Mouse (Mus musculus): ENCODE data around the gene Ifrd1. TPM values are rescaled to one million over a fixed set of nuclear protein-coding genes. Genes with fewer than 3 reads are reported as not detected.

The Ifrd1 gene
- total RNA-seq, 1 experiment from 2014 or later: 161 TPM

DNA sequence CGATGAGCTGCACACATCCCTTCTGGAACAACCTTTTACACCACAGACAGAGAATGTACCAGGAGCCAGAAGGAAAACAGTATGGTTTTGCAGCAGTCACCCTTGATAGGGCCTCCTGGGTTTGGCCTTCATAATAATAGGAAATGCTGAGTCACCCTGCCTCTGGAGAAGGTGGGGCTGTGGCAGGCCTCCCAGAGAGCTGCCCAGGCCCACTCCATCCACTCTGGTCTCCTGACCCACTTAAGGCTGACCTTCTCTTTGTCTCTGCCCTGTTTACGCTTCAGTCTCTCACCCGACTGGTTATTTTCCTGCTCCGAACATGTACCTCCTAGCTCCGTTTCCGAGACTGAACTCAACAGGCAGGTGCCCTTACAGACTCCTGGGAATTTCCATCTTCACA, 328 bp downstream of the Ifrd1 start:
- ATAC-seq (replicated peaks in 1 of 2; ENCODE audit: insufficient read depth in 1 of 2, low FRiP score in 2 of 2, low TSS enrichment in 1 of 2, low read depth in 1 of 2, poor library complexity in 2 of 2, severe bottlenecking in 2 of 2): peak; percentile 63 to 68

- no peak for ATAC-seq (replicated peaks in 1 of 2; ENCODE audit: insufficient read depth in 1 of 2, low FRiP score in 2 of 2, low TSS enrichment in 1 of 2, low read depth in 1 of 2, poor library complexity in 2 of 2, severe bottlenecking in 2 of 2)
These were observed 920 bp downstream of the Ifrd1 start for GRCm38 (mm10) chr12:40247384-40247783.

DNA sequence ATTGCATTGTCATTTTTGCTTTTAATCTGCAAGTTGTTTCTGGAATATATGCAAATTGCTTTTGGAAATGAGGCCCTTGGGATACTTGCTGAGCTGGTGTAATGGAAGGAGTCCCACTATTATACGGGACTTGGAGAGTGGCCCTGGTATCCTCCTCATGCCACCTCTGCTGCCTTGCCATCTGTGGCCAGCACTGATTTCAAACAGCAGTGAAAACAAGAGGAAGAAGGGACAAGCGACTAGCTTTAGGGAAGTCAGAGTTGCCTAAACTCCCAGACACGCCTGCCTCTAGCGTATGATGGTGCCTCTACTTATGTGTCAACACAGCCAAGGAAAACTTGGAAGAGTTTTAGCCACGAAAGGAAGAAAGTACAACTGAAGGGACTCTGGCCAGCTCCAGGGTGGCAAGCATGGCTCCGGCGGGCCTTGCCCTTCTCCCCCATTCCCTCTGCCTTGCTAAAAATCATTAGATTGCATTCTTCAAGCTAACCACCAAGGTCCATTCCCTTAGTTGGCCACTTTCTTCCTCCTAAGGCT, 2.8 kb downstream of the Ifrd1 start:
- ATAC-seq (replicated peaks in 1 of 2; ENCODE audit: insufficient read depth in 1 of 2, low FRiP score in 2 of 2, low TSS enrichment in 1 of 2, low read depth in 1 of 2, poor library complexity in 2 of 2, severe bottlenecking in 2 of 2): peak in 1 of 2 experiments; percentile 20; a peak in 1 of 4 replicates

GRCm38 (mm10) chr12:40244926-40245325, 3.4 kb downstream of the Ifrd1 start:
- no peak for ATAC-seq (replicated peaks in 1 of 2; ENCODE audit: insufficient read depth in 1 of 2, low FRiP score in 2 of 2, low TSS enrichment in 1 of 2, low read depth in 1 of 2, poor library complexity in 2 of 2, severe bottlenecking in 2 of 2)

DNA sequence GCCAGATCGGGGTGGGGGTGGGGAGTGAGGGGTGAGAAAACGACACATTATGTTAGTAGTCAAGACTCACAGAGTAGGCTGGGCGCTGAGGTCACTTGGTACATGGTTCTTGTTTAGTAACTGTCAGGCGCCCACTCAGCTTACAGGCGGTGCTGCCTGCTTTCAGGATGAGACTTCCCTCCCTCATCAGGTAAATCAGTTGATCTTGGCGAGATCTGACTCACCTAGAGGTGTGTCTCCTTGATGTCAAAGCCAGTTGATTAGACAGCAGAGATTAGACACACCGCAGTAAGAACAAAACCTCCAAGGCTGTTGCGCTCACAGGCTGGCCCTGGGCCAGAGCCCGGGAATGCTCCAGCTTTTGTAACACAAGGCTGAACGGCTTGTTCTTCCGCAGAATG, 4.5 kb downstream of the Ifrd1 start:
- no peak for ATAC-seq (replicated peaks in 1 of 2; ENCODE audit: insufficient read depth in 1 of 2, low FRiP score in 2 of 2, low TSS enrichment in 1 of 2, low read depth in 1 of 2, poor library complexity in 2 of 2, severe bottlenecking in 2 of 2)

DNA sequence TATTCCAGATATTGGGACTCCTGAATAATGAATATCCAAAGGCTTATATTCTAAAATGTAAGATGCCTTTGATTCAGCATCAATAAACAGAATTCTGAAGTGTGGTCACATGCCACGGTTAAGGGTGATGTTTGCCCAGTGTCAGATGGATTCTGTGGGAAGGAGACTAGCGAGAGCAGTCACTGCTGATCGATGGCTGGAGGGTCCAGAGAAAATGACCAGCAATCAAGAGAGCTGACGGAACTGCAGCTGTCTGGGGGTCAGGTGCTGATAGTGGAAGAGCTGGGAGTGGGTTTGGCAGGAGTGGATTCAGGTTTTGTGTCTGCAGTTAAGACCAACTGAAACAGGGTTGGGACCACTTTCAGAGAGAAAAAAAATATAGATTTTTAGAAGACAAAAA, 5.1 kb downstream of the Ifrd1 start:
- ATAC-seq (replicated peaks in 1 of 2; ENCODE audit: insufficient read depth in 1 of 2, low FRiP score in 2 of 2, low TSS enrichment in 1 of 2, low read depth in 1 of 2, poor library complexity in 2 of 2, severe bottlenecking in 2 of 2): no peak

GRCm38 (mm10) chr12:40239161-40239560, 9.1 kb downstream of the Ifrd1 start:
- no peak for ATAC-seq (replicated peaks in 1 of 2; ENCODE audit: insufficient read depth in 1 of 2, low FRiP score in 2 of 2, low TSS enrichment in 1 of 2, low read depth in 1 of 2, poor library complexity in 2 of 2, severe bottlenecking in 2 of 2)

DNA sequence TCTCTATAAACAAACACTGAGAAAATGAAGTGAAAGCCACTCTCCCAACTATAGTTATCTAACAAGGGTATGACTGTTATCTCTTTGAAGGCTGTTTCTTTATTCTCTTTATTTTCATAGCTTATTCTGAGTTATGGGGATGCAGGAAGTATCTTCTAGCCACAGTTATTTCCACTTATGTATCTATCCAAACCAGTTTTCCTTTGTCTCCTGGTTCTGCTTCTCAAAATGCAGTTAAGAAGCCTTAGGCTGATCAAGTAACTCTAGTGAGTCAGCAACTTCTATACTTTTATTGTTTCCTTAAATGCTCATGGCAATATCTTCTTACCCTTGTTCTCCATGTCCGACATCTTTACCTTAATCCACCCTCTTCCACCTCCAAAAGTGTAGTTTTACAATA, 16.1 kb downstream of the Ifrd1 start:
- ATAC-seq (replicated peaks in 1 of 2; ENCODE audit: insufficient read depth in 1 of 2, low FRiP score in 2 of 2, low TSS enrichment in 1 of 2, low read depth in 1 of 2, poor library complexity in 2 of 2, severe bottlenecking in 2 of 2): no peak

DNA sequence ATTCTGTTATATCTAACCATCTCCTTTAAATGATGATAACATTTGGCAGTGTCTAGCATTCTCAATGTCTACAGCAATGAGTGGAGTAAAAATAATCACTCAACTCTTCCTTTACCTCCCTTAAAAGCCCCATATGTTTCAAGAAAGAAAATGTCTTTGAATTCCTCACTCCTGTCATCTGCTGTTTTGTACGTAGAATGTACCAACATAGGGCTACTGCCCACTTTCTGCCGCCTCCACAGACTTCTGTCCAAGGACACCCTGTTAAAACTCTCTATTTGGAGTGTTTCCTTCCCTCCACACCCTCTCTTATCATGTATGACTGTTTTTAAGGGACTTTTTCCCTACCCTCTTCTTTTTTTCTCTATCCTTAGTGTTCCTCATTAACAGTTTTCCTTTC, 16.7 kb downstream of the Ifrd1 start:
- no peak for ATAC-seq (replicated peaks in 1 of 2; ENCODE audit: insufficient read depth in 1 of 2, low FRiP score in 2 of 2, low TSS enrichment in 1 of 2, low read depth in 1 of 2, poor library complexity in 2 of 2, severe bottlenecking in 2 of 2)

- no peak for ATAC-seq (replicated peaks in 1 of 2; ENCODE audit: insufficient read depth in 1 of 2, low FRiP score in 2 of 2, low TSS enrichment in 1 of 2, low read depth in 1 of 2, poor library complexity in 2 of 2, severe bottlenecking in 2 of 2)
These were observed 24.0 kb downstream of the Ifrd1 start for GRCm38 (mm10) chr12:40224171-40224880.

DNA sequence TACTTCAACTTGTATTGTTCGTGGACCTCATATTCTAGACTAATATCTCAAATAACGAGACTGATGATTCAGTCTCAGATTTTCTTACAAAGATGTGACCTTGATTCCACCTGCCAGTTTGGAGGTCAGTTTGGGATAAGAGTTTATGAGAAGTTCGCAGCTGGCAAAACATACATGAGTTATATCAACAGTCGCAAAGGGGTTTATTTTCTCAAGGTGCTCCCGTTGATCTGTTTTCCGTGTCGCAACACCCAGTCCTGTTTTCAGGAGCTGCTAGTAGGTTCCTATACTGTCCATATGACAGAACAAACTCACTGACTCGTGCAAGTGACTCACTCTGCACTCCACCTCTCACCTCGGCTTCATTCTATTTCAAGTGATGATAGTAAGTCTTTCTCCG, 24.6 kb downstream of the Ifrd1 start:
- ATAC-seq (replicated peaks in 1 of 2; ENCODE audit: insufficient read depth in 1 of 2, low FRiP score in 2 of 2, low TSS enrichment in 1 of 2, low read depth in 1 of 2, poor library complexity in 2 of 2, severe bottlenecking in 2 of 2): no peak

- ATAC-seq (replicated peaks in 1 of 2; ENCODE audit: insufficient read depth in 1 of 2, low FRiP score in 2 of 2, low TSS enrichment in 1 of 2, low read depth in 1 of 2, poor library complexity in 2 of 2, severe bottlenecking in 2 of 2): peak; percentile 90 to 94
These were observed 25.2 kb downstream of the Ifrd1 start for GRCm38 (mm10) chr12:40223082-40223619.

- peak; percentile 66 to 71 for ATAC-seq (replicated peaks in 1 of 2; ENCODE audit: insufficient read depth in 1 of 2, low FRiP score in 2 of 2, low TSS enrichment in 1 of 2, low read depth in 1 of 2, poor library complexity in 2 of 2, severe bottlenecking in 2 of 2)
These were observed 25.8 kb downstream of the Ifrd1 start for GRCm38 (mm10) chr12:40222251-40223081.

DNA sequence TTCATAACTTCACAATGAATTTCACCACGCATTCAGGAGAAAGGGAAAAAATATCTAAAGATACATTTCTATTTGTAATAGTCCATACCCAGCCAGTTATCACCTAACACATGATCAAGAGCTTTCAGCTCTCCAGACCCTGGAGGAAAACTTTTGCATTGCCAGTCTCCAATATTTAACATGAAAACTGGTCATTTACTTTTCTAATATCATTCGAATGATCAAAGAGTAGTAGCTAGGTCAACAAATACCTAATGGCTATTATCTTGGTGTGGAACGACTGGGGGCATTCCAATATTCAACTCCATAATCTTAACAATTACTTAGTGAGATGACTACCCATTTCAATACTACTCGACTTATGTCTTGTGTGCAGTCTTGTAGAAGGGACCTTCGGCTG, 26.7 kb downstream of the Ifrd1 start:
- ATAC-seq (replicated peaks in 1 of 2; ENCODE audit: insufficient read depth in 1 of 2, low FRiP score in 2 of 2, low TSS enrichment in 1 of 2, low read depth in 1 of 2, poor library complexity in 2 of 2, severe bottlenecking in 2 of 2): no peak

GRCm38 (mm10) chr12:40220896-40221295, 27.4 kb downstream of the Ifrd1 start:
- no peak for ATAC-seq (replicated peaks in 1 of 2; ENCODE audit: insufficient read depth in 1 of 2, low FRiP score in 2 of 2, low TSS enrichment in 1 of 2, low read depth in 1 of 2, poor library complexity in 2 of 2, severe bottlenecking in 2 of 2)

- no peak for ATAC-seq (replicated peaks in 1 of 2; ENCODE audit: insufficient read depth in 1 of 2, low FRiP score in 2 of 2, low TSS enrichment in 1 of 2, low read depth in 1 of 2, poor library complexity in 2 of 2, severe bottlenecking in 2 of 2)
These were observed 28.2 kb downstream of the Ifrd1 start for GRCm38 (mm10) chr12:40220001-40220570.

DNA sequence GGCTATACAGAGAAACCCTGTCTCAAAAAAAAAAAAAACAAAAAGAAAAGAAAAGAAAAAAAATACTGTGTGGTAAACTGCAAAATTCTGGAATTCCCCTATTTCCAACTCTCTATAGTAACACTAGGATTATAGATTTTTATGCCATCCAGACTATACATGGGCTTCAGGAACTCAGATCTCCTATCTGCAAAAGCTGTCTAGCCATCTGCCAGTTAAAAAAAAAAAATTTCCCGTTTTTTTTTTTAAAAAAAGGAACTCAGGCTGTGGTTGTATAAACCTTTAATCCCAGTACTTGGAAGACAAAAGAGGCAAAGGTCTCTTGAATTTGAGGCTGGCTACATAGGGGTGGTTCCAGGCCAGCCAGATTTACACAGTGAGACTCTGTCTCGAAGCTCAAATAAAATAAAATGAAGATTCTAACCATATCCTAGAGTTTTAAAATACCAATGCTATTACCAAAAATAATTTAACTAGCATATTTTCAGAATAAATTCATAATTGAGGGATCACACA, 29.8 kb downstream of the Ifrd1 start:
- ATAC-seq (replicated peaks in 1 of 2; ENCODE audit: insufficient read depth in 1 of 2, low FRiP score in 2 of 2, low TSS enrichment in 1 of 2, low read depth in 1 of 2, poor library complexity in 2 of 2, severe bottlenecking in 2 of 2): no peak

DNA sequence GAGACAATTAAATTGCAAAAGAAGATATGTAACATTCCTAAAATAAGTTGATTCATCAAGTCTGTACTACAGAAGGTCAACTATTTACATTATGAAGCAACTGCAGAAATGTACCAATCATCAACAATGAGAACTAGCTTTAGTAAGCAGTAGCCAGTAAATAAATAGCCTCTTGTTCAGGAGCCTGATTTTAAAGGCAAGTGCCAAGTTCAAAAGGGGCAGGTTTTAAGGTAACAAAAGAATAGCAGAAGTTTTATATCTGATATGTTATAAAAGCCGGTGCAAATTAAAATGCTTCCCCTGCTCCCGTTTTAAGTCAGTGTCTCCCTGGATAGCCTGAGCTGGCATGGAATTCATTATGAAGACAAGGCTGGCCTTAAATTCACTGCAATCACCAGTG, 30.5 kb downstream of the Ifrd1 start:
- ATAC-seq (replicated peaks in 1 of 2; ENCODE audit: insufficient read depth in 1 of 2, low FRiP score in 2 of 2, low TSS enrichment in 1 of 2, low read depth in 1 of 2, poor library complexity in 2 of 2, severe bottlenecking in 2 of 2): no peak
